Mouse (Mus musculus) erythroid progenitor cell, adult 5-6 weeks (primary cell): ENCODE measurements at regions not wholly inside any gene's neighbourhood (a gene's known extent, or its start where the extent isn't known, plus 50 kb on each side); places are given as distances from the start of the nearest gene placed in this dataset.
A peak's percentile ranks its signal among the peaks of the same experiment; 100 is the strongest.

ENCODE experiments used
- ATAC-seq: replicated peaks from 2 replicates; pipeline ENCODE4 v1.8.0; 2016; ENCODE audit warnings: moderate number of reproducible peaks, mild to moderate bottlenecking, moderate TSS enrichment, inconsistent platforms; ENCODE audit not compliant: poor library complexity, low FRiP score, severe bottlenecking

DNA sequence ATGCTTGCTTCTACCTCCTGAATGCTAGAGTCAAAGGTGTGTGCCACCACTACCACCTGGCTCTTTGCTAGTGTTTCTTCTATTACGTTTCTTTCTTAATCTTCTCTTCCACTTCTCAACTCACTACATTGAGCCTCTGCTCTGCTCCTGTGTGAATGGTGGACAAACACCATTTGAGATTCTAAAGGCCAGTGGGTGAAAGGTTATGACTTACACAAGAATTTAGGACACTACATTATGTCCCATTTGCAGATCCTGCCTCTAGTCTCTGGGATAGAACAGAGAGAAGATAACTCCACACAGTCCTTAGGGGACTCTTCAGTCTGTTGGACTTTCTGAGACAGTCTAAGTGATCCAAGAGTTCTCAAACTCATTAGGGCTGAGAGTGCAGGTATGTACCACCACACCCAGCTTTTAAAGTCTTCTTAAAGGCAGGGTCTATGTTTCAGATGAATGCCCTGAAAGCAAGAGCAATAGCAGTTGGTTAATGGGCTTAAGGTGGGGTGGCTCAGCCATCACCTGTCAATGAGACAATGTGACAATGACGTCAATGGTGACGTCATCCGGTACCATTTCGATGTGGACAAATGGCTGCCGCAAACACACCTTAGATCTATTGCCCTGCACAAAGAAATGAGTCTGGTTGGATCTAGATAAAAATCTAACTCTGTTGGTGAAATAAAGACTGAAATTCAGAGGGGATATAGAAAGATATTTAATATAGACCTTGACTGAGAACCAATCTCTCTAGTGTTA is 131.4 kb downstream of the Cd24a start:
- ATAC-seq, result no peak

DNA sequence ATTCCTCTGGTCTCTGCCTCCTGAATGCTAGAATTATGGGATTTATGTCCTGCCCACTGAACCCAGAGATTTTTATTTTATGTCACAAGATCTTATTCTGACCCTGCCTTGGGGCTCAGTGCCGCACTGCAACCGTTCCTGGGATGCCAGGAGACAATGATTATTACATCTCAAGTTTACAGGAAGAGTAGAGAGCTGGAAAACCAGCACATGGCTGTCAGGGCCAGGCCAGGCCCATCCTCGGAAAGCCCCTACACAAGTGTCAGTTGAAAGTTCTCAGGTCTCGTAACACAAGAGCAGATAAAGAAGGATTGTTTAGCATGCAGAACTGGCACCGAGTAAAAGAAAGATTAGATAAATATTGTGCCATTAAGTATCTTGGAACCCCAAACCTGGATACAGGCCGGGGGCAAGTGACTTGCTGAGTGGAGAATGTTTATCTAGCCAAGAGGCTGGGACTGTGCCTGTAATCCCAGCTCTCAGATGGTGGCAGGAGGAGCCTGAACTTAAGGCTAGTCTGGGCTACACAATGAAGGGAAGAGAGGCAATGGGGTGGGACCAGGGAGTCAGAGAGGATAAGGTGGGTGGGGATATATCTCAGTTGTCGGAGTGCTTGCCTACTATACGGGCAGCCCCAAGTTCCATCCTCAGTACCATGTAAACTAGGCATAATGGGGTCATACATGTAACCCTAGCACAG is 132.3 kb downstream of the Cd24a start:
- ATAC-seq, result peak; percentile 55

DNA sequence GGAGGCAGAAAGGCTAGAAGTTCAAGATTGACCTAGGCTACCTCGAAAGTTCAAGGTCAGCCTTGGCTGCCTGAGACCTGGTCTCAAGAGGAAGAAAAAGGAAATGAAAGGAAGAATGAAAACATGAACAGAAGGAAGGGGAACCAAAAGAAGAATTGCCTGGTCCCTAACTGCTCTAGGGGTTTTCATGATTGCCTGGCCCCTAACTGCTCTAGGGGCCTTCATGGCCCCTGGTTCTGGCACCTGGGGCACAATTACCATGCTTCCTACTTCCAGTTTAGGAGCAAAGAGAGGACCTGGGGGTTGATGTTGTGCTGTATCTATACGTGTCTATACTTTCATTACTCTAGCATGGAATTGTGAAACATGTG is 132.8 kb downstream of the Cd24a start:
- ATAC-seq, result no peak

DNA sequence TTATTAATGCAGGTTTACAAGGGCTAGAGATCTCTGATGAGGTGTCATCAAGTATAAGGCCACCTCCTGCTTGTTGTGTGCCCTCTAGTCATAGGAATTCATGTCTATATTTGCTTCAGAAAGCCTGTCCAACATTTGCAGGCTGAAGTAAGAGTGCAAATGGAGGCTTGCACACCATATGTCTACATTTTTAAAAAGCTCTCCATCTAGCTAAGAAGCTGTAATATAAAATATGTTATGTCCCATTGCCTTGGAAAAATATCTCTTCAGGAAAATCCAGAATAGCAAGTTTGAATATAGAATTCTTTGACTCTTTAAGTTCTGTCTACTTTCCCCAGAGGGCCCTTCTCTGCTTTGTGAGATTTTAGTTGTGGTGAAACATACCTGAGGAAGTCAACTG is 134.6 kb downstream of the Cd24a start:
- ATAC-seq, result no peak

DNA sequence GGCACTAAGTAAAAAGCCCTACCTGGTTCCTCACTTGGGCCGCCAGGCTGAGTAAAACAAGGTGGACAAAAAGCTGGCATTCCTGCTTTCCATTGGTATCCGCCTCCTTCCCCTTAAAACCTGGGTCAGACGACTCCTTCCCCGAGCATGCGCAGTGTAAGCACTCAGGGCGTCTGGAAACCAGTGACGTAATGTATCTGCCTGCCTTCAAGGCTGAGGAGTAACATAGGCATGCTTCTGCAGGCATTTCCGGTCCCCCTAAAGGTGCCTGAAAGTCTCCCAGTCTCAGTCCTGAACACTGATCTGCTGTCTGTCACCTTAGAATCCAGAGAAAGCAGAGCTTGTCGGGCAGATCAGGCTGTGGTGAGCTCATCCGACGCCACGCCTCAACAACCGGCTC is 140.7 kb downstream of the Cd24a start:
- no peak for ATAC-seq

DNA sequence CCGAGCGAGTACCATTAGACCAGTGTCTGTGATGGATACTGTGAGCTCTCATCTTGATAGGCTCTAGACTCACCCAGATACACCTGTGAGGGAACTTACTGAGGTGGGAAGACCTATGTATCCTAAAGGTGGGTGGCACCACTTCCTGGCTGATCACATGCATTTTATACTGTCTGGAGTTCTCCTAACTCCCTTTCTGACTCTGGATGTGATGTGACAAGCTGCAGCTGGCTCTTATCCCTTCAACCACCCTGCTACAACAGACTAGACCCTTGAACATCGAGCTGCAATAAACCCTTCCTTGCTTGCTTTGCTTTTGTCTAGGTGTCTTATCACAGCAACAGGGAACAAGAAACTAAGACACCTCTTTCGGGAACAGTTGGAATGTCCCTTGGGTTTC is 143.3 kb downstream of the Cd24a start:
- ATAC-seq, result no peak

DNA sequence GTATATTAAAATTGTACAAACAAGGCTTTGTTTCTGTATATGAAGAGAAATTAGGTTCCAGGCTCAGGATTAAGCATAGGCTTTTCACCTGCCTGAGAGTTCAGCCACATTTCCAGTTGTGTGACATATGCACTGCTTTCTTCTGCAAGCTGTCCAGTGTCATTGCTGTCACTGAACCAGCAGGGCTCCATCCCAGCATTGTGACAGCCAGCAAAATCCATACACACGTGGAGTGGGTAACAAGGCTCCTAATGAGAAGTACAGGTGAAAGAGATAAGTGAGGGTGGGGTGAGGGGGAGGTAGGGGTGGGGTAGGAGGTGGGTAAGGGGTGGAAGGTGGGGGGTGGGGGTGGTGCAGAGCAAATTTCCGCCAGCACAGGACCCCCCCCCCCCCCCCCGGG is 144.1 kb downstream of the Cd24a start:
- no peak for ATAC-seq

DNA sequence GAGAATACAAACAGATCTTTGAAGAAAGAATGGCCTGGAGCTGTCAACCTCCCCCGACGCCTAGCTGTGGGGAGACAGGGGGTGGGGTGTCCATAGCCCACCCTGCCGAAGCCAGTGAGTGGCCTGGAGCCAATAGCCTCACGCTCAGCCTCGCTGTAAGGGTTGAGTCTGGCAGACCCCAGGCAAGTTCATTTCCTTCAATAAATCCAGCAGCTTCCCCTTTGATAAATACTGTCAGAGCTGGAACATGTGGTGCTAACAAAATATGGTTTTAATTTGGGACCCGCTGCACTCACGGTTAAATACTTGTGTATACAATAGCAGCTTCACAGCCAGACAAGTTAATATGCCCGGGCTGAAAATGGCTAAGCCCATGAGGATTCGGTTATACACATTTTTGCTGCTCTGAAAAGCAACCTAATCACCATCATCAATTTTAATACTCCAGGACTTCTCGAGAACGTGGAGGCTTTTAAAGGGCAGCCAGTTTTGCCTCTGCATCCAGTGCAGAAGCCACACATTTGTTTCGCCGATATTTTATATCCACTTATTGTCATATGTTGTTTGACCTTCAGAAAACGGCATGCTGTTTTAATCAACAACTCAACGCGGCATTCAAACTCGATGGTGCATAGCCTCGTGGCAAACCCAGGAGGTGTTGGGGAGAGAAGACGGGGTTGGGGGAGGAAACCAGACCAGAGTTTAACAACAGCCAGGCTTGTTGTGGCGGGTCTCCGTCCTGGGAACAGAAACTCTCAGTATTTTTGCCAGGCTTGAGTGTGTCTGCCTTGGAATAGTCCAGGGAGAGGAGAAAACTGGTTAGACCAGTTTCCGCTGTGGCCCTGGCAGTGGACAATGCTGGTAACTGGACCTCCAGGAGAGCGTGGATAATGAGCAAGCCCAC is 144.9 kb downstream of the Cd24a start:
- peak; percentile 35; the same call in 1 of the 2 replicates for ATAC-seq

DNA sequence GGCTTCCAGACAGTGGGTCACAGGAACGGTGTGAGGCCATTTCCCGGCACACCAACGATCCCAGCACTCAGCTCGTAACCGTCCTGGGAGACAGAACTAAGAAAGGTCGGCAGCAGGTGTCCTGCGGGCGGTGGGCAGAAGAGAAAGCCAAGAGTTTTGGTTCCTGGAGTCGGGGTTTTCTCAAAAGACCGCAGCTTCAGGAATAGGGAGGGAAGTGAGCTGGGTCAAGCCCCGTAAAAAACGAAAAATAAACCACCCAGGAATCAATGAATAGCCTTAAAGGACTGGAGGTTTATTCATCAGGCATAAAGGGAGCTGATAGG is 145.5 kb downstream of the Cd24a start:
- no peak for ATAC-seq

DNA sequence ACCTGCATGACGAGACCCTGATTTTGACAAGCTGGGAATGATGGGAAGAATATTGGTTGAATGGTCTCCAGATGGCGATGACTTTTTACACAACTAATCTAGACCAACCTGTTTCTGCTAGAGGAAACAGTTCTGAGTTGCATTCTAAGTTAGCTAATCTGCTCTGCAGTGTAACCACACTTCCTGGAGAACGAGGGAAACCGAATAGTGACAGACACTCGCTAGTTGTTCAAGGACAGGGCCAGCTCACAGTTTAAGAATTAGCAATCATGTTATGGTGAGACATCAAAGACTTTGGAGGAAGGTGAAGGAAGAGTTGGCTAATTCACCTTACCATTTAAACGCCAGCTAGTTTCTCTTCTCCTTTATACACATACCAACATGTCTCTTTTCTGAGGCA is 149.7 kb downstream of the Cd24a start:
- ATAC-seq, result no peak

DNA sequence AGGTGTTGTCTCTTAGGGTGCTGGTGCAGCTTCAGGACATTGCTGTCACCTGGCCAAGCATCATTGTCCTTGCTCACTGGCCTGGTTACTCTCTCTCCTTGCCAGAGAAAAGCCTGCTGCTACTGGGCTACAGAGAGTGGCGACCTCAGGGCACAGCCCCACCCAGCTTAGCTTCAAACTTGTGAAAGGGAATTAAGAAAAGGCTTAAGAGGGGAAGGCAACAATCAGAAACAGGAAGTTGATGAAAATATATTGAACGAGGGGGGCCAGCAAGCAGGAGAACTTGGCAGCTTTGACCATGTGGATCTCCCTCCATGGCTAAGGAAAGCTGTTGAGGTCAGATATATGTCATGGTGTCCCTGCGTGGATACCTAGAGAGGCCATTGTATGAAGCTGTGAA is 151.1 kb downstream of the Cd24a start:
- ATAC-seq, result no peak

DNA sequence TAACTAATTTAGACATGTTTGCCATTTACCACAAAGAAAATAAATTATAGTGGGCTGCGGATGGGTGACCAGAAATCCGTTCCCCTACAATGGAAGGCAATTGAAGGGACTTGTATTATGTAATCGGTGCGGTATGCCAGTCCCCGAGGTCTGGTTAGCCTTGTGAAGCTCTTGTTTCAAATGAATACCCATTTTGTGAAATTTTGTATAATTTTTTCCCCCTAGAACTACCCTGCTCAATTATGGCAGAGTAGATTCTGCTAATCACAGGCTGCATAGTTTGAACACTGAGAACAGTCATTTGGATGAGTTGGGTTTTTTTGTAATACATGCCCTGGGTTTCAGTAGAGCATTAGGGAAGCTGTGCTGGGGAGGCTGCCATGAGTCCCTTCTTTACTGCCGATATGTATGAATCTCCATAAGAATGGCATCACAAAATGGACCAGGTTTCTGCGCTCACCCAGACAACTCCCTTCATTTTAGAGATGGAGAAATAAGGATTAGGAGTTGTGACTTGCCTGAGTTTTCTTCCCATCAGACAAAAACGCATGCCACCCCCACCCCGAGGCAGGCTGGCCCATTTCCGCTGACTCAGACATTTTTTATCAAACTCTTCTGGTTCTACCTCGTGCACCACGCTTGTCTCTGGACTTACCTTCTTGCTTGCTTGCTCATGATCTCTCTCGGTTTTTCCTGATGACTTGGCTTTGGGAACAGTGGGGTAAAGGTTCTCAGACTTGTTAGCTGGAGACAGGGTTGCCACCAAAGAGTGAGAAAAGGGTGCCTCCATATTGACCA is 155.7 kb downstream of the Cd24a start:
- ATAC-seq, result no peak

DNA sequence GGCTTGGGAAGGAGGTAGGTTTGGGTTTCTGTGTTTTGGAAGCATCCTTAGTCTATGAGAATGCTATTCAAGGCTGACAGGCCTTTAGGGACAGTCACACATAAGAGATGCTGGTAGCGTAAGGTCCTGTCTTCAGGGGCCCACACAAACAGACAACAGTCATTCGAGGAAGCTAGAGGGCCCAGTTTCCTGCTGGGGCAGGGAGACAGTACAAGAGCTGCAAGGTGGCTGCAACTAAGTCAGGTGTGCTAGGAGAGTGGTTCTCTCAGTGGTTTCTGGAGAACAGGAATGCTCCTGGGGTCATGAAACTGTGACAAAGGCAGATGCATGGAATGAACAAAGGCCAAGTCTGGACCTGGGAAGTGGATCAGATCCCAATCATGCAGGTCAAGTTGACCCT is 161.1 kb downstream of the Cd24a start:
- no peak for ATAC-seq

DNA sequence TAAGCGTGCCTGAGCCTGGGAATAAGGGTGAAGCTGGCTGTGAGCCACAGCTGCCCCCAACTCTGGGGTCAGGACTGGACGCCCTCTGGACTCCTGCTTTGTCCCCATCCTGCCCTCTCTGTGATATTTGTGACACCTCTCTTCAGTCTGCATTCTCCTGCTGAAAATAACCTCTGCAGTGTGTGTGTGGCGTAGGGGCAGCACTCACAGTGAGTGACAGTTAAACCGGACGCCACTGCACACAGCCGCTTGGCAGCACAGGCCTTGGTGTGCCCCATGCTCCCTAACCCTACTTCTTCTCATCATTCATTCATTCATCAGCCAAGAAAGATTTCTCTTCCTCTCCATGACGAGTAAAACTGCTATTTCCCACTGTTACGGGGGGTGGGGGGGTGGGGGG is 161.6 kb downstream of the Cd24a start:
- ATAC-seq, result no peak

DNA sequence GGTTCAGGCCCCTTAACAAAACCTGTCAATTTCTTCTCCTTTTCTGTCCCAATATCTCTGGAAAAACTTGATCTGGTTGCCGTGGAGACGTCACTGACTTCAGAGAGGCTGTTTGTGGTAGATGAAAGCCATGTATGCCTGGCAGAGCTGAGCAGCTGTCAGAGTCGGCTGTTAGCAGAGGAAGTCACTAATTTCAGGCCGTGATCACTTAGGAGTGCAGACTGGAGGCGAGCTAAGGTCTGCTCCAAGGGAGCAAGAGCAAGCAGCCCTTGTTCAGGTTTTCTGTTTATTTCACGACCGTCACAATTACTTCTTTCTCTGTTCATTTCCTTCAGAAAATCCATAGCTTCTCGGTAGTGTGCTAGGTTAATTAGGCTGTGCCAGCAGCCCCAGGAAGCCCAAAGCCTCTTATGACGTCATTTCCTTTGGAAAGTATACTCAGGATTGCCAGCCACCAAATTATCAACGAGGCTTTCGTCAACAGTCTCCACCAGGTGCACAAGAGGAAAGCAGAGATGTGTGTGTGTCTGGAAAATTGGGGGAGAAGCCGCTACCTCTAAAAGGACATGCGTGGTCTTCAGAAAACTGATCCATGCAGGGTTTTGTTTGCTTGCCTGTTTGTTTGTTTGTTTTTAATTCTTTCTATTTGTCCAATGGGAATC is 161.2 kb downstream of the Qrsl1 start:
- ATAC-seq, result no peak

DNA sequence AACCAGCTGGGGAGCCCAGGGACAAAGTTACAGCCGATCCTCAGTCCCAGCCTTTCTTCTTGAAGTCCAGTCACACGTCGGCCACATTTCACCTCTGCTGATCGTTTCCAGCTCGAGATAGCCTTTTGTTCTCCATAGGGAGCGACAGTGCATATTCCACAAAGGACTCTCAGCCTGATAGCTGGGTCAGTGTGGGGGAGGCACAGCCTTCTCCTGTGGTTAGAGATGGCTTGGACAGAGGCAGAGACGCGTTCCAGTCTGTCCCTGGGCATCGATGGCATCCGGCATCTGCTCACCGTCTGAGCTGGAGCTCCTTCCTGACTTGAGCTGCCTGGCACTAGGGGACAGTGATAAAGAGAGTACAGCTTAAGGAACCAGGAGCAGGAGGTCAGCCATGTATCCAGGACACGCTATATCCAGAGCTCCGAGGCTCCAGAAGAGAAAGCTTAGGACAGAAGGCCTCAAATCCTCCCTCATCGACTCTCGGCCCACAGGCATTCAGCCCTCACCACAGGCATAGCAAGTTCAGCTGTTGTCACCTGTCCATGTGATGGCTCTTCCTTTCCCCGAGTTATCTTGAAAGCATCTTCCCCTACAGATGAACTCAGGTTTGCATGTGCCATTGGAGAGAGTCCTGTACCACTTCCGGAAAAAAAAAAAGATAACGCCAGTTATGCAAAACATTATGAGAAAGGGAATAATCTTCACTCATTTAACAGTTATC is 160.0 kb downstream of the Qrsl1 start:
- ATAC-seq, result no peak

DNA sequence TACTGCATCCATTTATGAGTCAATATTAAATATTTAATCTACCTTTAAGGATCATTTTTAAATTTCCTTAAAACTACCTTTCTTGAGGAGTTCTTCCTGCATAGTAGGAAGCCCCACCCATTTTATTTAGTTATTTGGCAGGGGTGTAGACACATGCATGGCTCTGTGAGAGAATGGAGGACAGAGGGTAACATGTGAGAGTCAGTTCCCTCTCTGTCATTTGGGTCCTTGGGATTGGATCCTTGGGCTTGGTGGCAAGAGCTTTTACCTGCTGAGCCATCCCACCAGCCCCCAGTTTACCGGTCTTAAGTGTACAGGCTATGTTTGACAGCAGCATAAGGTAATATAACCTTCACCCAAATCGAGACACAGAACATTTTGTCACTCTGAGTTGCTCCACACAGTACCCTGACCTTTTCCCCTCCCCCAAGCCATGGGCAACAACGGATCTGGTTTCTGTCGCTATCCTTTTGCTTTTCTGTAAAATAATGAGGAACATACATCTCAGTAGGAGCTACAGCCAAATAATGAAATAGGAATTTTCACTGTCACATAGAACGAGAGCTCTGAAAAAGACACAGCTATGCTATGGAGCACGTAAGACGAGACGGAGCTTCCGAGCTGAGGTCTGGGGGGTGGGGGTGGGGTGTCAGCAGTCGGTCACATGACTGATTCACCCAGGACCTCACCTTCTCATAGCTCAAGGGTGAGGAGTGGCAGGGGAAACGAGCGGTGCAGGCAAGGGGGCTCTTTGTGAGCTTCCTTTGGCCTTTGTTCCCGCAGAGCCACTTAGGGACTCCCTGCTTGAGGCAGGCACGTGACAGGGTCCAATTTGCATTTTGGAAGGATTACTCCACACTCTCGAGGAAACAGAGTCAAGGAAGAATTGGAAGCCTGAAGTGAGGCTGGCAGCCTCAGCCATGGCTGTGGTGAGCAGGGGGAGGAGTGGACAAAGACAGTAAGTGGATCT is 159.2 kb downstream of the Qrsl1 start:
- no peak for ATAC-seq
